Mouse (Mus musculus) layer of hippocampus, postnatal 36 days (tissue): ENCODE data around the gene Madcam1. TPM values are rescaled to one million over a fixed set of nuclear protein-coding genes. Genes with fewer than 3 reads are reported as not detected.

ENCODE experiments used
- DNase-seq, 2 experiments: peaks; one replicate each; pipeline ENCODE4 v3.0.0; 2022
- total RNA-seq, 2 experiments: library from RNA; stranded (reverse); gene quantifications; 2 replicates each; pipeline ENCODE4 v1.2.3; 2021

Gene Madcam1
- total RNA-seq, 2 experiments from 2014 or later = not detected

DNA sequence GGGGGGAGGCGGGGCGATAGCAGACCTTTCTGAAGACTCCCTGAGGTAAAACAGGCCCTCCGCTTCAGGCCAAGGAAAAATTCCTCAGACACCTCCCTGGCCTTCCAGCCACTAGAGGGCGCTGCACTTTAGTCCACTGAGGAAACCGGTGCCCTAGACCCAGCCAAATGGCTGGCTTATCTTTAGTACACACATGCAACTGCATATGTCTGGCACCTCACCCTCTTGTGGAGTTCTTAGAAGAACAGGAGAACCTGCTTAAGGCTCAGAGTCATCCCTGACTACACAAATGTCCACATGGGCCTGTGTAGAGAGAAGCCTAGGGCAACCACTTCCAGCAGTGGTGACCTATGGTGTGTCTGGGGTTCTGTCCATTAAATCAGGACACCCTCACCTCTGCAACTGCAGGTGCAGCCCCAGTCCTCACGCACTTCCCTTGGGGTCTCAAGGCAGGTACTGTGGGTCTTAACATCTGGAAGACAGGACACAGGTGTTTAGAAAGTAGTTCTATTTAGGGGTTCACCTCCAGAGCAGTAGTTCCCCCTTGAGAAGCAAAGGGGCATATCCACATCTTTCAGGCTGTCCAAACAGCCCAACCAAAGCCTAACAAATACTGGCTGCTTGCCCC lies 48.3 kb downstream of the Madcam1 start:
- DNase-seq = peak; percentile 67 to 71

DNA sequence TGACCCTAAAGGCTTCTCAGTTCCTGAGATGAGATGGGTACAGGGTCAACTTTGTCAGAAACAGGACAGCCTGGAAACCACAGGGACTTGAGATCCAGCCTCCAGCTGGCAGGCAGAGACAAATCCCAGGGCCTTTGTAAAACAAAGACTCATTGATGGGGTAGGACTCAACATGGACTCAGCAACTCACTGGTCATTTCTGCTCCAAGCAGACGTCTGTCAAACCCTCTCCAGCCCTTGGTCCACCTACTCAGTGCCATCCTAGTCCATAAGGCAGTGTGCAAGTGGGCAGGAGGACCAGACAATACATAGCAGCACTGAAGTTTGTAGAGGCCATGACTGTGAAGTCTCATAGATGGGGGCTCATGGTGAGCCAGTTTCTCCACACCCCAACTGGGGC lies 48.8 kb downstream of the Madcam1 start:
- DNase-seq = no peak

DNA sequence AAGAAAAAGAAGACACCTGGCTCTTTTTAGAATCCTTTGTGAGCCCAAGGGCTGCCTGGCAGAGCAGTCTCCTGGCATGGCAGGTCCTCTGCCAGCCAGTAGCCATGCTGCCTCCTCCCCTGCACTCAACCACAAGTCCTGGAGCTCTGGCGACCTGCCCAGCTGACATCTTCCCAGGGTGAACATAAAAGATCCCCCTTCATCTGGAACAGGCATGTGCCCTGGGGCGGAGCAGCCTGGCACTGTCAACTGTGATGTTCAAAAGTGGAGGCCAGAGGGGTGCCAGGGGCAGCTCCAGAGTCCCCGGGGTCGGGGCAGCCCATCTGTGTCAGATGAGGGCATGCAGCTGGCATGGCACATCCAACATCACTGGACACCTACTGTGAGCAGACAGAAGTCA lies 50.6 kb downstream of the Madcam1 start:
- DNase-seq = no peak

GRCm38 (mm10) chr10:79716254-79716987 lies 52.1 kb downstream of the Madcam1 start, which contains the start of gene Hcn2:
Gene Hcn2 (plus strand): TSS chr10:79716634.
- DNase-seq = no peak

DNA sequence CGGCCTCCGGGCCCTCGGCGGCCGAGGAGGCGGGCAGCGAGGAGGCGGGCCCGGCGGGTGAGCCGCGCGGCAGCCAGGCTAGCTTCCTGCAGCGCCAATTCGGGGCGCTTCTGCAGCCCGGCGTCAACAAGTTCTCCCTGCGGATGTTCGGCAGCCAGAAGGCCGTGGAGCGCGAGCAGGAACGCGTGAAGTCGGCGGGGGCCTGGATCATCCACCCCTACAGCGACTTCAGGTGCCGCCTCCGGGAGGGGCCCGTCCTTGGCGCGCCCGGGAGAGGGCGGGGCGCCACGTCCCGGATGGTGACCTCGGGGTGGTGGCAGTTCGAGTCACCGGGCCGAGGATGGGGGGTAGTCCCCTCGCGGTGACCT lies 52.6 kb downstream of the Madcam1 start:
- DNase-seq = peak in 1 of 2 experiments; percentile 51

DNA sequence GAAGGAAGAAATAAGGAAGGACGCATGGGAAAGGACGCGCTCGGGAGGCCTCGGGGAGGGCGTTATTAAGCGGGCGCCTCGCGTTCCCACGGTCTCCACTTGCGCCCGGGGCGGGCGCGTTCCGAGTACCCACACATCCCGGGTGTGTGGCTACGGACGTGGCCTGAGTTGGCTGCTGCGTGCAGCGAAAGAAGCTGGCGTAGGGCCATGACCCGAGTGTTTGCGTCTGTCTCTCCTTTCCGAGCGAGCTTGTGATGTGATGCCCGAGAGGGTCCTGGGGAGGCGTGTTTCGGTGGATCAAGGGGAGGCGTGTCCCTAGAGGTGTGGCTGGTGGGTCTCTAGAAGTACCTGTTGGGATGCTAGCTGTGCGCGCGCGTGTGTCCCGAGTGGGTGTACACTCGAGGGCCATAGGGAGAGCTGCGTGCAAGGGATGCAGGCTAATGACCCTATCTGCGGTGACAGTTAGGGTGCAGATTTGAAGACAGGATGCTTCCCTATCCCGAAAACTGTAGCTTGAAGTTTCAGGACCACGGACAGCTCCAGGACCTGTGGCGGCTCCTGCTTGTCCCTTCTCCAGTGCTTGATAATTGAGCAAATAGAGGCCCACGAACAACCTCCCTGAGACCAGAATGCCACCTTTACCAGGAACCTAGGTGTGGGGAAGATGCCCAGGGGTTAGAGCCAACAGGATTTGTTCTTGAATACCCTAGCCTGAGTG lies 53.4 kb downstream of the Madcam1 start:
- DNase-seq = no peak

Other genes starting within 250 kb of the Madcam1 start
- gene Vmn2r83, start 195.8 kb upstream of the Madcam1 start, total RNA-seq = not detected
- 1 to 10 TPM; 5.3 to 5.9 TPM for gene Plpp2, start 130.8 kb upstream of the Madcam1 start, total RNA-seq
- gene Mier2, start 109.4 kb upstream of the Madcam1 start, total RNA-seq = 10 to 100 TPM; 54.0 to 60.9 TPM
- under 1 TPM in 1 of 2 experiments, not detected in 1; 0.60 TPM for gene Theg, start 77.2 kb upstream of the Madcam1 start, total RNA-seq
- gene C2cd4c, start 50.5 kb upstream of the Madcam1 start, total RNA-seq = 10 to 100 TPM; 14.6 to 14.8 TPM
- 10 to 100 TPM; 44.0 to 44.8 TPM for gene Shc2, start 26.6 kb upstream of the Madcam1 start, total RNA-seq
- gene Odf3l2, start 18.8 kb upstream of the Madcam1 start, total RNA-seq = under 1 TPM in 1 of 2 experiments, not detected in 1; 0.61 TPM
- 10 to 100 TPM; 64.6 to 68.3 TPM for gene Tpgs1, start 4.8 kb downstream of the Madcam1 start, total RNA-seq
- 10 to 100 TPM; 67.0 to 70.2 TPM for gene Cdc34, start 17.6 kb downstream of the Madcam1 start, total RNA-seq
- gene Gzmm, start 24.5 kb downstream of the Madcam1 start, total RNA-seq = 1 to 10 TPM; 2.4 to 2.5 TPM
- 100 to 1,000 TPM; 555 to 610 TPM for gene Bsg, start 39.9 kb downstream of the Madcam1 start, total RNA-seq
- gene Hcn2, start 52.1 kb downstream of the Madcam1 start, total RNA-seq = 100 to 1,000 TPM; 106 to 118 TPM
- 10 to 100 TPM; 50.1 to 52.6 TPM for gene Polrmt, start 82.0 kb downstream of the Madcam1 start, total RNA-seq
- gene Fgf22, start 90.5 kb downstream of the Madcam1 start, total RNA-seq = 1 to 10 TPM; 1.1 to 1.3 TPM
- gene Rnf126, start 102.4 kb downstream of the Madcam1 start, total RNA-seq = 10 to 100 TPM; 81.4 to 82.9 TPM
- gene Fstl3, start 112.7 kb downstream of the Madcam1 start, total RNA-seq = 1 to 10 TPM; 1.3 to 1.8 TPM
- gene Prss57, start 126.4 kb downstream of the Madcam1 start, total RNA-seq = under 1 TPM; 0.47 to 0.73 TPM
- gene Palm, start 129.0 kb downstream of the Madcam1 start, total RNA-seq = 100 to 1,000 TPM; 262 to 290 TPM
- gene Misp, start 156.4 kb downstream of the Madcam1 start, total RNA-seq = 1 to 10 TPM in 1 of 2 experiments, under 1 TPM in 1; 0.82 to 1.4 TPM
- 10 to 100 TPM; 43.1 to 52.6 TPM for gene Ptbp1, start 189.9 kb downstream of the Madcam1 start, total RNA-seq
- 1 to 10 TPM in 1 of 2 experiments, not detected in 1; 1.0 TPM for gene Prtn3, start 209.9 kb downstream of the Madcam1 start, total RNA-seq
- gene Plppr3, start 210.1 kb downstream of the Madcam1 start, total RNA-seq = 10 to 100 TPM; 28.4 to 28.7 TPM
- gene Elane, start 221.7 kb downstream of the Madcam1 start, total RNA-seq = not detected
- not detected for gene Cfd, start 226.3 kb downstream of the Madcam1 start, total RNA-seq
- gene Med16, start 244.4 kb downstream of the Madcam1 start, total RNA-seq = 10 to 100 TPM; 53.0 to 54.1 TPM
- not detected for gene Gm26602, start 246.3 kb downstream of the Madcam1 start, total RNA-seq